Mouse (Mus musculus): ENCODE results near the gene Golph3. TPM values are rescaled to one million over a fixed set of nuclear protein-coding genes. Genes with fewer than 3 reads are reported as not detected.

Golph3 gene
- polyA plus RNA-seq (2015; fragmentation: Nextera tagmentation; extraction: Ambion mirVana): 62.4 and 63.8 TPM in 2 replicates

GRCm38 (mm10) chr15:12321091-12321787, at the start of gene Golph3:
TSS of gene Golph3 (plus strand) at chr15:12321450.
- WGBS: under 1% methylated on average over 43 of the region's 74 CpGs
- ATAC-seq: peak; percentile 98
- H3K36me3 ChIP-seq (ENCODE audit: poor library complexity, severe bottlenecking): peaks cover 4% of the 10 kb centered on the region; the same call in 1 of the 2 replicates
- no peaks in the 10 kb centered on the region for H3K9me3 ChIP-seq (replicated peaks)
- peak within 1 kb of the TSS; percentile 96 for H3K9ac ChIP-seq
- H3K4me3 ChIP-seq: peak within 1 kb of the TSS; percentile 99
- peaks cover 14% of the 10 kb centered on the region for H3K27me3 ChIP-seq
- H3K4me1 ChIP-seq: peaks cover 25% of the 10 kb centered on the region
- H3K27ac ChIP-seq: peak within 1 kb of the TSS; percentile 92
- peak within 1 kb of the TSS; percentile 77 for H3K4me2 ChIP-seq

DNA sequence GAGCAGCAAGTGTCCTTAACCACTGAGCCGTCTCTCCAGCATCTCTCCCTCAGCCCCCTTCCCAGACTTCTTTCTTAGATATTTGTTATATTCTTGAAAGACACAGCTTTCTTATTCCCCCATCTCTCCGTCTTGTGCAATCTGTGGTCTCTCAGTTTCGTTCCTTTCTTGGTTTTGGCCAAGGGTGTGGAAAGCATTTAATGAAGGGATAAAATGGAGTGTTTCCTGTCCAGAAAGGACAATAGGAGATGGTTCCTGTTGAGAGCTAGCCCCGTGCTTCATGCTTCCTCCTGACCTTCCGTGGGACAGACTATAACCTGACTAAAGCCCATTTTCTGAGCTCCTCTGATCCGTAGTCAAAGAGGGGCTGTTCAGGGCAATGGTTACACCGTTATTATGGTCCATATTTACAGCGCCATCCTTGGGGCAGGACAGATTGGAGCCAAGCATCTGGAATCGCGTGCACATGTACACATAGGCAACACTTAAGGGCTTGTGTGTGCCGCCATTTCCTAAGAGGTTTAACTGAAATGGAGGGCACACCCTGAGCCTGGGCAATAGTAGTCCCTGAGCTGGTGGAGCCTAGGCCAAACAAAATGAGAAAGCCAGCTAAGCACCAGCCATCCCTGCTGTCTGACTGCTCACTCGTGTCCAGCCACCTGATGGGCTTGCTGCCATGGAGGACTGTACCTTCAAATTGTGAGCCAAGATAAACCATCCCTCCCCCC, 47.8 kb upstream of the Golph3 start:
- H3K9ac ChIP-seq: no peak overlapping the region
- H3K4me2 ChIP-seq: no peak overlapping the region
- no peak overlapping the region for H3K4me3 ChIP-seq
- H3K4me1 ChIP-seq: 0 out of 2 replicates have a peak, but pooled peaks cover 5% of the 10 kb centered on the region
- H3K9me3 ChIP-seq (replicated peaks): no peaks in the 10 kb centered on the region
- no peak overlapping the region for H3K27ac ChIP-seq
- peaks cover 24% of the 10 kb centered on the region for H3K36me3 ChIP-seq (ENCODE audit: poor library complexity, severe bottlenecking)
- WGBS: 85% methylated on average over 12 of the region's 12 CpGs
- peak; percentile 51; the same call in 1 of the 2 replicates for ATAC-seq
- no peaks in the 10 kb centered on the region for H3K27me3 ChIP-seq

DNA sequence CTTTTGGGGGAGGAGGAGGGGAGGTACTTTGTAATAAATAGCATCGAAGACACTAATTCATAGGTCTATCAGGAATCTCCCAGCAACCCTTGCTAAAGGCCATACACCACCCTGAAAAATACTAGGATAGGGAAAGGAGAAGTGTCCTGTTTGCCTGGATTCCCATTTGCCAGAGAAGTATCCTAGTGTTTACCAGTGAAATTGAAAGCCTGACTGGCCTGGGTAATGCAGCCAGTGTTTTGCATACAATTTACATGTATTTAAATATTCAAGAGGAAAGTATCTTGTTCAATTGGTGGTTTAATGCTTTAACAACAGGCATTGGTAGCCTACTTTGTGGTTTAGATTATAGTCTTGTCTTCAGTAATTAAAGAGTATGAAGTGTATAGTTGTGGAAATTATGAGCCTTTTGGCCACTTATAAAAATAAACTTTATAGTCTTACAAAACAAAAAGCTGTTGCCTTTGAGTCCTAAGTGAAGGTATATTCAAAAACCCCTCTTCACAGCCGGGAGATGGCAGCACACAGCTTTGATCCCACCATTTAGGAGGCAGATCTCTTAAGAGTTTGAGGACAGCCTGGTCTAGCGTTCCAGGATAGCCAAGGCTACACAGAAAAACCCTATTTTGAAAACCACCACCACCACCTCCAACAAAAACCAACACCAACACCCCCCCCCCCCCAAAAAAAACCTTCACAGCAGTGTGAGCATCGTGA, 47.0 kb upstream of the Golph3 start:
- 64% methylated on average over 4 of the region's 4 CpGs for WGBS
- Histone ChIP-seq H3K4me3 (no peak overlapping the region), H3K36me3 (ENCODE audit: poor library complexity, severe bottlenecking) (peaks cover 21% of the 10 kb centered on the region), H3K27ac (no peak overlapping the region), H3K4me2 (no peak overlapping the region), H3K9ac (no peak overlapping the region), H3K4me1 (0 out of 2 replicates have a peak, but pooled peaks cover 5% of the 10 kb centered on the region), H3K27me3 (no peaks in the 10 kb centered on the region), H3K9me3 (replicated peaks) (no peaks in the 10 kb centered on the region)
- peak; percentile 55 for ATAC-seq

GRCm38 (mm10) chr15:12275091-12275623, 46.1 kb upstream of the Golph3 start:
- Histone ChIP-seq H3K27ac (no peak overlapping the region), H3K4me3 (no peak overlapping the region), H3K9ac (no peak overlapping the region), H3K27me3 (no peaks in the 10 kb centered on the region), H3K36me3 (ENCODE audit: poor library complexity, severe bottlenecking) (peaks cover 13% of the 10 kb centered on the region), H3K9me3 (replicated peaks) (no peaks in the 10 kb centered on the region), H3K4me2 (no peak overlapping the region), H3K4me1 (0 out of 2 replicates have a peak, but pooled peaks cover 5% of the 10 kb centered on the region)
- 80% methylated on average over 4 of the region's 4 CpGs for WGBS
- ATAC-seq: no peak

DNA sequence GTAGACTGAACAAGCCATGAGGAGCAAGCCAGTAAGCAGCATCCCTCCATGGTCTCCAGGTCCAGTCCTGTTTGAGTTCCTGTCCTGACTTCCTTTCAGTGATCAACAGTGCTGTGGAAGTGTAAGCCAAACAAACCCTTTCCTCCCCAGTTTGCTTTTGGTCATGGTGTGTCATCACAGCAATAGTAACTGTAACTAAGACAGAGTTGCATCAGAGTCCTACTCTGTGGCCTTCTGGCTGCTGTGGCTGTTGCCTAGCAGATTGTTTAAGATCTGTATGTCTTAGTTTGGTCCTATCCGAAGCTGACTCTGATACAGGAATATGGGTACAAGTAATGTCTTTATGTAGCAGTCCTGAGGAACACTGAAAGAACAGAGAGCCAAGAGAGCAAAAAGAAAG, 41.4 kb upstream of the Golph3 start:
- Histone ChIP-seq H3K4me1 (no peaks in the 10 kb centered on the region), H3K9me3 (replicated peaks) (no peaks in the 10 kb centered on the region), H3K36me3 (ENCODE audit: poor library complexity, severe bottlenecking) (no peaks in the 10 kb centered on the region), H3K27ac (no peak overlapping the region), H3K4me3 (no peak overlapping the region), H3K4me2 (no peak overlapping the region), H3K9ac (no peak overlapping the region), H3K27me3 (no peaks in the 10 kb centered on the region)
- no peak for ATAC-seq
- WGBS: 90% methylated on average over 1 of the region's 1 CpGs

- H3K9ac ChIP-seq: no peak overlapping the region
- no peak for ATAC-seq
- no peaks in the 10 kb centered on the region for H3K4me1 ChIP-seq
- no peaks in the 10 kb centered on the region for H3K9me3 ChIP-seq (replicated peaks)
- no peak overlapping the region for H3K4me2 ChIP-seq
- WGBS: 91% methylated on average over 6 of the region's 6 CpGs
- H3K27ac ChIP-seq: no peak overlapping the region
- no peaks in the 10 kb centered on the region for H3K36me3 ChIP-seq (ENCODE audit: poor library complexity, severe bottlenecking)
- H3K4me3 ChIP-seq: no peak overlapping the region
- no peaks in the 10 kb centered on the region for H3K27me3 ChIP-seq
These were observed 36.3 kb upstream of the Golph3 start for GRCm38 (mm10) chr15:12284794-12285534.

DNA sequence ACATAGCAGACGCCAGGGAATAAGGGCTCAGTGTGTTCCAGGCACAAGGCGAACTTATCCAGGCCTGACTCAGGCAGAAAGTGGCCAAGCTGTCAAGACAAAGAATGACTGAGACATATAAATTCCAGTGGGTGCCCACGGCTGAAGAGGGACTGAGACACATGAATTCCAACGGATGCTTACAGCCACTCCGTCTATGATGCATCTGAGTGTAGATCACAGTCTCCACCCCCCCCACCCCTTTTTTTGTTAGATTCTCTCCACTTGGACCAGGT, 35.8 kb upstream of the Golph3 start:
- ATAC-seq: no peak
- Histone ChIP-seq H3K27me3 (no peaks in the 10 kb centered on the region), H3K4me3 (no peak overlapping the region), H3K36me3 (ENCODE audit: poor library complexity, severe bottlenecking) (no peaks in the 10 kb centered on the region), H3K4me1 (no peaks in the 10 kb centered on the region), H3K27ac (no peak overlapping the region), H3K4me2 (no peak overlapping the region), H3K9ac (no peak overlapping the region), H3K9me3 (replicated peaks) (no peaks in the 10 kb centered on the region)
- 88% methylated on average over 5 of the region's 5 CpGs for WGBS

- Histone ChIP-seq H3K27ac (no peak overlapping the region), H3K9me3 (replicated peaks) (no peaks in the 10 kb centered on the region), H3K36me3 (ENCODE audit: poor library complexity, severe bottlenecking) (no peaks in the 10 kb centered on the region), H3K27me3 (no peaks in the 10 kb centered on the region), H3K9ac (no peak overlapping the region), H3K4me3 (no peak overlapping the region), H3K4me2 (no peak overlapping the region), H3K4me1 (no peaks in the 10 kb centered on the region)
- no peak for ATAC-seq
- 90% methylated on average over 7 of the region's 7 CpGs for WGBS
These were observed 30.9 kb upstream of the Golph3 start for GRCm38 (mm10) chr15:12290330-12290729.

DNA sequence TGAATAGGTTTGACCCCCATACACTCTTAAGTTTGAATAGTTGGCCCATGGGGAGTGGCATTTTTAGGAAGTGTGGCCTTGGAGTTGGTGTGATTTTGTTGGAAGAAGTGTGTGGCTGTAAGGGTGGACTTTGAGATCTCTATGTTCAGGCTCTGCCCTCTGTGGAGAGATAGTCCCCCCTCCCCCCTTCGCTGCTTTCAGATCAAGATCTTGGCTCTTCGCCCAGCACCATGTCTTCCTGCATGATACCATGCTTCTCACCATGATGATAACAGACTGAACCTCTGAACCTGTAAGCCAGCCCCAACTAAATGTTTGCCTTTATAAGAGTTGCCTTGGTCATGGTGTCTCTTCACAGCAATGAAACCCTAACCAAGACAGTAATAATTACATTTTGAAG, 29.5 kb upstream of the Golph3 start:
- Histone ChIP-seq H3K4me1 (no peaks in the 10 kb centered on the region), H3K4me3 (no peak overlapping the region), H3K27ac (no peak overlapping the region), H3K27me3 (no peaks in the 10 kb centered on the region), H3K9ac (no peak overlapping the region), H3K4me2 (no peak overlapping the region), H3K36me3 (ENCODE audit: poor library complexity, severe bottlenecking) (no peaks in the 10 kb centered on the region), H3K9me3 (replicated peaks) (no peaks in the 10 kb centered on the region)
- 92% methylated on average over 2 of the region's 2 CpGs for WGBS
- no peak for ATAC-seq

DNA sequence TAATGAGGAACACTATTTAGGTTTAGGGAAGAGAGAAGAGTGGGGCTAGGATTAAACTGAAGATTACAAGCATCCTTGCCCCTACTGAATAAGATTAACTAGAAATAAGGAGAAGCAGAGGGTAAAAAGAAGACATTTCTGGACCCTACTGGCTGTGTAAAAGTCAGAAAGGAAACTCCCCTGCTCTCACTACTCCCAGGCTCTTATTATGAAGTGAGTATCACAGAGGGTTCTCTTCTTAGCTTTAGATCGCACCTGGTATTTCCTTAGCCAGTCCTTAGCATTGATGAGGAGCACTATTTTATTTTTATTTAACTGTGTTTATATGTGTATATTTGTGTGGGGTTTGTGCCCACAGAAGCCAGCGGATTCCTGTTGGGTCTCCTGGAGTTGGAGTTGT, 25.0 kb upstream of the Golph3 start:
- H3K4me2 ChIP-seq: no peak overlapping the region
- no peaks in the 10 kb centered on the region for H3K36me3 ChIP-seq (ENCODE audit: poor library complexity, severe bottlenecking)
- ATAC-seq: no peak
- H3K27ac ChIP-seq: no peak overlapping the region
- H3K27me3 ChIP-seq: no peaks in the 10 kb centered on the region
- H3K4me3 ChIP-seq: no peak overlapping the region
- no peaks in the 10 kb centered on the region for H3K4me1 ChIP-seq
- H3K9me3 ChIP-seq (replicated peaks): no peaks in the 10 kb centered on the region
- WGBS: 75% methylated on average over 2 of the region's 2 CpGs
- H3K9ac ChIP-seq: no peak overlapping the region

GRCm38 (mm10) chr15:12298231-12298737, 23.0 kb upstream of the Golph3 start:
- WGBS: 88% methylated on average over 7 of the region's 7 CpGs

More at GRCm38 (mm10) chr15:12298231-12298737, 23.0 kb upstream of the Golph3 start:
- Histone ChIP-seq H3K4me3 (no peak overlapping the region), H3K9ac (no peak overlapping the region), H3K9me3 (replicated peaks) (no peaks in the 10 kb centered on the region), H3K36me3 (ENCODE audit: poor library complexity, severe bottlenecking) (no peaks in the 10 kb centered on the region), H3K4me1 (no peaks in the 10 kb centered on the region), H3K27me3 (no peaks in the 10 kb centered on the region), H3K4me2 (no peak overlapping the region), H3K27ac (no peak overlapping the region)
- ATAC-seq: no peak
